Mouse (Mus musculus) embryonic facial prominence, embryonic 14.5 days (tissue): ENCODE measurements around the gene Fnbp1l. TPM values are rescaled to one million over a fixed set of nuclear protein-coding genes. Genes with fewer than 3 reads are reported as not detected.
A peak's percentile ranks its signal among the peaks of the same experiment; 100 is the strongest.

Experiments used
- ATAC-seq: fragments of 200-750 bp; cut with Nextera tagmentation; 2 replicates; pipeline ENCODE4 v1.8.0; 2017; ENCODE audit warnings: low read depth, moderate number of reproducible peaks, moderate TSS enrichment
- DNase-seq: peaks from one replicate; pipeline ENCODE4 v3.0.0-alpha.2; 2015; ENCODE audit warnings: low spot score
- H3K27ac ChIP-seq: fragments of 300-500 bp; sonication (generic); replicated peaks from 2 replicates; pipeline ENCODE4 v1.5.1; 2014; ENCODE audit warnings: low read depth, mild to moderate bottlenecking, low read length, moderate library complexity
- H3K27me3 ChIP-seq: fragments of 300-500 bp; sonication (generic); replicated peaks from 2 replicates; pipeline ENCODE4 v1.6.1; 2014; ENCODE audit warnings: low read length; ENCODE audit not compliant: control insufficient read depth, insufficient read depth
- H3K36me3 ChIP-seq: fragments of 300-500 bp; sonication (generic); 2 replicates; pipeline ENCODE4 v1.6.1; 2014; ENCODE audit warnings: low read length, mixed read lengths; ENCODE audit not compliant: control insufficient read depth, insufficient read depth
- H3K4me1 ChIP-seq: fragments of 300-500 bp; sonication (generic); 2 replicates; pipeline ENCODE4 v1.6.1; 2014; ENCODE audit warnings: antibody characterized with exemption, low read length; ENCODE audit not compliant: control insufficient read depth, insufficient read depth
- H3K4me2 ChIP-seq: fragments of 300-500 bp; sonication (generic); 2 replicates; pipeline ENCODE4 v1.6.1; 2014; ENCODE audit warnings: low read depth, mild to moderate bottlenecking, low read length, moderate library complexity, mixed read lengths
- H3K4me3 ChIP-seq: fragments of 300-500 bp; sonication (generic); 2 replicates; pipeline ENCODE4 v1.5.1; 2014; ENCODE audit warnings: low read depth, mild to moderate bottlenecking, low read length
- H3K9ac ChIP-seq: fragments of 300-500 bp; sonication (generic); 2 replicates; pipeline ENCODE4 v1.6.1; 2014; ENCODE audit warnings: low read depth, mild to moderate bottlenecking, low read length, moderate library complexity, mixed read lengths
- H3K9me3 ChIP-seq: fragments of 300-500 bp; sonication (generic); 2 replicates; pipeline ENCODE4 v1.6.1; 2016; ENCODE audit warnings: low read length; ENCODE audit not compliant: control insufficient read depth
- WGBS: fragments of 180-500 bp; shearing (Covaris S2); extraction: QIAGEN DNeasy Blood & Tissue Kit; methylation state at CpG from one replicate; pipeline ENCODE4 v1.1.7; 2014; 5-methylcytosine and 5-hydroxymethylcytosine counted together
- polyA plus RNA-seq: library from polyadenylated mRNA; unstranded; fragments of >200 nt; fragmentation: Nextera tagmentation; extraction: Ambion mirVana; gene quantifications from 2 replicates; pipeline ENCODE4 v1.2.1, GENCODE M21; 2014

The Fnbp1l gene
- polyA plus RNA-seq, 1 experiment from 2014 or later, result 36.8 TPM

GRCm38 (mm10) chr3:122500929-122501328 is 118.6 kb downstream of the Fnbp1l start:
- H3K4me2 ChIP-seq, result no peak overlapping the region
- WGBS, result 85% methylated on average over 9 of the region's 9 CpGs

GRCm38 (mm10) chr3:122499647-122500046 is 119.9 kb downstream of the Fnbp1l start:
- Histone ChIP-seq H3K9me3 (no peaks in the 10 kb centered on the region), H3K9ac (no peak overlapping the region), H3K4me1 (peaks cover 25% of the 10 kb centered on the region; the same call in 1 of the 2 replicates), H3K4me2 (no peak overlapping the region), H3K36me3 (no peaks in the 10 kb centered on the region), H3K27ac (no peak overlapping the region), H3K27me3 (no peaks in the 10 kb centered on the region), H3K4me3 (no peak overlapping the region)
- ATAC-seq (no peak), DNase-seq (peak; percentile 70)
- 37% methylated on average over 6 of the region's 6 CpGs for WGBS

More at GRCm38 (mm10) chr3:122500929-122501328, 118.6 kb downstream of the Fnbp1l start:
- H3K4me1 ChIP-seq, result peaks cover 25% of the 10 kb centered on the region; the same call in 1 of the 2 replicates
- no peaks in the 10 kb centered on the region for H3K36me3 ChIP-seq
- no peak for DNase-seq
- H3K27me3 ChIP-seq, result no peaks in the 10 kb centered on the region
- H3K27ac ChIP-seq, result no peak overlapping the region
- no peak overlapping the region for H3K9ac ChIP-seq
- ATAC-seq, result no peak
- H3K4me3 ChIP-seq, result no peak overlapping the region
- no peaks in the 10 kb centered on the region for H3K9me3 ChIP-seq

GRCm38 (mm10) chr3:122498528-122498927 is 121.0 kb downstream of the Fnbp1l start:
- Histone ChIP-seq H3K36me3 (no peaks in the 10 kb centered on the region), H3K9me3 (no peaks in the 10 kb centered on the region), H3K9ac (no peak overlapping the region), H3K27ac (no peak overlapping the region), H3K4me3 (no peak overlapping the region), H3K4me1 (peaks cover 25% of the 10 kb centered on the region; the same call in 1 of the 2 replicates), H3K27me3 (no peaks in the 10 kb centered on the region), H3K4me2 (no peak overlapping the region)
- WGBS, result 73% methylated on average over 7 of the region's 7 CpGs
- 0 out of 2 replicates have a peak, but pooled peaks have one; percentile 20 for ATAC-seq
- no peak for DNase-seq

GRCm38 (mm10) chr3:122497871-122498270 is 121.6 kb downstream of the Fnbp1l start:
- H3K9me3 ChIP-seq, result no peaks in the 10 kb centered on the region
- H3K9ac ChIP-seq, result no peak overlapping the region
- no peaks in the 10 kb centered on the region for H3K27me3 ChIP-seq
- ATAC-seq, result no peak
- WGBS, result 70% methylated on average over 6 of the region's 6 CpGs
- H3K4me3 ChIP-seq, result no peak overlapping the region
- H3K4me1 ChIP-seq, result peaks cover 25% of the 10 kb centered on the region; the same call in 1 of the 2 replicates
- H3K36me3 ChIP-seq, result no peaks in the 10 kb centered on the region
- no peak overlapping the region for H3K4me2 ChIP-seq
- no peak for DNase-seq
- H3K27ac ChIP-seq, result no peak overlapping the region

GRCm38 (mm10) chr3:122494764-122495163 is 124.8 kb downstream of the Fnbp1l start:
- Histone ChIP-seq H3K36me3 (no peaks in the 10 kb centered on the region), H3K27ac (no peak overlapping the region), H3K4me1 (peaks cover 22% of the 10 kb centered on the region; the same call in 1 of the 2 replicates), H3K27me3 (no peaks in the 10 kb centered on the region), H3K4me2 (no peak overlapping the region), H3K9ac (no peak overlapping the region), H3K4me3 (no peak overlapping the region), H3K9me3 (no peaks in the 10 kb centered on the region)
- ATAC-seq (no peak), DNase-seq (no peak)
- 80% methylated on average over 6 of the region's 6 CpGs for WGBS

GRCm38 (mm10) chr3:122492872-122493615 is 126.5 kb downstream of the Fnbp1l start:
- Histone ChIP-seq H3K4me1 (peaks cover 7% of the 10 kb centered on the region; the same call in 1 of the 2 replicates), H3K36me3 (no peaks in the 10 kb centered on the region), H3K9ac (no peak overlapping the region), H3K4me2 (peak overlapping the region; percentile 20; the same call in 1 of the 2 replicates), H3K27ac (no peak overlapping the region), H3K27me3 (no peaks in the 10 kb centered on the region), H3K9me3 (no peaks in the 10 kb centered on the region), H3K4me3 (no peak overlapping the region)
- no peak for ATAC-seq
- 49% methylated on average over 21 of the region's 21 CpGs for WGBS
- DNase-seq, result no peak

- Histone ChIP-seq H3K4me3 (no peak overlapping the region), H3K4me1 (0 out of 2 replicates have a peak, but pooled peaks cover 2% of the 10 kb centered on the region), H3K27ac (no peak overlapping the region), H3K4me2 (no peak overlapping the region), H3K9ac (no peak overlapping the region), H3K36me3 (no peaks in the 10 kb centered on the region), H3K27me3 (no peaks in the 10 kb centered on the region), H3K9me3 (no peaks in the 10 kb centered on the region)
- ATAC-seq (no peak), DNase-seq (no peak)
- WGBS, result 91% methylated on average over 3 of the region's 3 CpGs
Measured at GRCm38 (mm10) chr3:122492006-122492405, 127.5 kb downstream of the Fnbp1l start.

- DNase-seq (no peak), ATAC-seq (no peak)
- Histone ChIP-seq H3K27ac (no peak overlapping the region), H3K9me3 (no peaks in the 10 kb centered on the region), H3K4me2 (no peak overlapping the region), H3K4me1 (no peaks in the 10 kb centered on the region), H3K9ac (no peak overlapping the region), H3K27me3 (no peaks in the 10 kb centered on the region), H3K36me3 (no peaks in the 10 kb centered on the region), H3K4me3 (no peak overlapping the region)
- WGBS, result 76% methylated on average over 6 of the region's 6 CpGs
Measured at GRCm38 (mm10) chr3:122490574-122490973, 128.9 kb downstream of the Fnbp1l start.
